In the genomic region with DNA sequence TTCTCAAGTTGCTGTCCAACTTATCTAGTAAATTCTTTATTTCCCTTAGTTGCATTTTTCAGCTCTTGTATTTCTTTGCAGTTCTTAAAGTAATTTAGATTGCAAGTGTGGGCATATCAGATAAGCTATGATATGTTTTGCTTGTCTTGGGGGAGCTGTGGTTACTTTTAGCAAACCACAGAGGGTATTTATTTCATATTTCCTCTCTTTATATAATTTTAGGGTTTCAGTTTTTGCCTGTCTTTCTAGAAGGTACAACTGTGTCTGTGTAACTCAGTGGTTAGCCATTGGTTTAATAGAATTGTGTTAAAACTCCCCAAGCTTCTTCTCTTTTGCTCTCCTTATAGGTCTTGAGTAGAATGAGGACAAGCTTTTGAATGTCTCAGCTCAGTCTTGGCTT, we compare ENCODE assay signal across 17 mouse cellular contexts.
"Had no signal": no experiment of that assay in that cellular context is flagged by ENCODE, and none has a peak within 500 bp of the region (broad histone marks: within the 10 kb centered on the region; RNA-seq: fewer than 3 reads in every experiment).

No protein-coding gene starts in this region.

- H3K4me3 ChIP-seq: lung, embryonic 15.5 days; midbrain, embryonic 10.5 days; midbrain, embryonic 12.5 days; neural tube, embryonic 12.5 days; stomach, embryonic 15.5 days had no signal

- H3K9ac ChIP-seq: liver, postnatal 0 days; lung, embryonic 15.5 days; midbrain, embryonic 12.5 days; neural tube, embryonic 12.5 days; stomach, embryonic 15.5 days had no signal

- DNase-seq: liver, postnatal 0 days; lung, adult 2 months; lung, postnatal 14 days; lung, postnatal 36 days; midbrain, embryonic 14.5 days; right cerebral cortex, postnatal 14 days; thymus, adult 2 months; thymus, postnatal 25 days; thymus, postnatal 4 days had no signal

- H3K27me3 ChIP-seq: lung, embryonic 15.5 days; midbrain, embryonic 12.5 days; neural tube, embryonic 12.5 days; stomach, embryonic 15.5 days had no signal

- H3K4me1 ChIP-seq: lung, embryonic 15.5 days; midbrain, embryonic 10.5 days; midbrain, embryonic 12.5 days; neural tube, embryonic 12.5 days; stomach, embryonic 15.5 days had no signal

- H3K4me2 ChIP-seq: lung, embryonic 15.5 days; midbrain, embryonic 12.5 days; neural tube, embryonic 12.5 days; stomach, embryonic 15.5 days had no signal

- H3K9me3 ChIP-seq: lung, embryonic 15.5 days; midbrain, embryonic 10.5 days; midbrain, embryonic 12.5 days; neural tube, embryonic 12.5 days; stomach, embryonic 15.5 days had no signal

- ATAC-seq: liver, postnatal 0 days; lung, postnatal 0 days had no signal

- H3K27ac ChIP-seq: lung, embryonic 15.5 days; macrophage; midbrain, embryonic 10.5 days; midbrain, embryonic 12.5 days; neural tube, embryonic 12.5 days; stomach, embryonic 15.5 days; stomach, postnatal 0 days had no signal

- H3K36me3 ChIP-seq: lung, embryonic 15.5 days; midbrain, embryonic 10.5 days; midbrain, embryonic 12.5 days; neural tube, embryonic 12.5 days; stomach, embryonic 15.5 days had no signal
